Mouse (Mus musculus) embryonic facial prominence, embryonic 10.5 days (tissue): ENCODE data around the gene Klf5. TPM values are rescaled to one million over a fixed set of nuclear protein-coding genes. Genes with fewer than 3 reads are reported as not detected.
A peak's percentile ranks its signal among the peaks of the same experiment; 100 is the strongest.

Experiments
- DNase-seq: peaks from one replicate; pipeline ENCODE4 v3.0.0-alpha.2; 2017; ENCODE audit warnings: low spot score
- H3K27ac ChIP-seq: fragments of 300-500 bp; sonication (generic); replicated peaks from 2 replicates; pipeline ENCODE4 v1.5.1; 2016; ENCODE audit warnings: mild to moderate bottlenecking
- H3K27me3 ChIP-seq: fragments of 300-500 bp; sonication (generic); replicated peaks from 2 replicates; pipeline ENCODE4 v1.6.1; 2016; ENCODE audit warnings: low read depth, mild to moderate bottlenecking; ENCODE audit not compliant: poor library complexity, severe bottlenecking
- H3K36me3 ChIP-seq: fragments of 300-500 bp; sonication (generic); replicated peaks from 2 replicates; pipeline ENCODE4 v1.6.1; 2016; ENCODE audit warnings: mild to moderate bottlenecking, moderate library complexity
- H3K4me1 ChIP-seq: fragments of 300-500 bp; sonication (generic); 2 replicates; pipeline ENCODE4 v1.6.1; 2016
- H3K4me3 ChIP-seq: fragments of 300-500 bp; sonication (generic); 2 replicates; pipeline ENCODE4 v1.5.1; 2016; ENCODE audit warnings: mild to moderate bottlenecking, moderate library complexity
- H3K9me3 ChIP-seq: fragments of 300-500 bp; sonication (generic); 2 replicates; pipeline ENCODE4 v1.6.1; 2016; ENCODE audit warnings: mild to moderate bottlenecking
- WGBS: fragments of 180-500 bp; shearing (Covaris S2); methylation state at CpG from one replicate; pipeline ENCODE4 v1.1.7; 2016; 5-methylcytosine and 5-hydroxymethylcytosine counted together
- polyA plus RNA-seq: library from polyadenylated mRNA; unstranded; fragments of >200 nt; fragmentation: Nextera tagmentation; extraction: Ambion mirVana; gene quantifications from 2 replicates; pipeline ENCODE4 v1.2.1, GENCODE M21; 2016

Gene Klf5
- polyA plus RNA-seq, 1 experiment from 2014 or later, result 3.1 TPM

- Histone ChIP-seq H3K9me3 (no peaks in the 10 kb centered on the region), H3K4me3 (no peak overlapping the region), H3K27me3 (peaks cover 16% of the 10 kb centered on the region; the same call in 1 of the 2 replicates), H3K27ac (no peak overlapping the region), H3K4me1 (no peaks in the 10 kb centered on the region), H3K36me3 (no peaks in the 10 kb centered on the region)
- 93% methylated on average over 5 of the region's 5 CpGs for WGBS
- no peak for DNase-seq
These were observed 6.3 kb upstream of the Klf5 start for GRCm38 (mm10) chr14:99292176-99292575.

- H3K9me3 ChIP-seq, result no peaks in the 10 kb centered on the region
These were observed 4.1 kb upstream of the Klf5 start for GRCm38 (mm10) chr14:99294424-99294823.

DNA sequence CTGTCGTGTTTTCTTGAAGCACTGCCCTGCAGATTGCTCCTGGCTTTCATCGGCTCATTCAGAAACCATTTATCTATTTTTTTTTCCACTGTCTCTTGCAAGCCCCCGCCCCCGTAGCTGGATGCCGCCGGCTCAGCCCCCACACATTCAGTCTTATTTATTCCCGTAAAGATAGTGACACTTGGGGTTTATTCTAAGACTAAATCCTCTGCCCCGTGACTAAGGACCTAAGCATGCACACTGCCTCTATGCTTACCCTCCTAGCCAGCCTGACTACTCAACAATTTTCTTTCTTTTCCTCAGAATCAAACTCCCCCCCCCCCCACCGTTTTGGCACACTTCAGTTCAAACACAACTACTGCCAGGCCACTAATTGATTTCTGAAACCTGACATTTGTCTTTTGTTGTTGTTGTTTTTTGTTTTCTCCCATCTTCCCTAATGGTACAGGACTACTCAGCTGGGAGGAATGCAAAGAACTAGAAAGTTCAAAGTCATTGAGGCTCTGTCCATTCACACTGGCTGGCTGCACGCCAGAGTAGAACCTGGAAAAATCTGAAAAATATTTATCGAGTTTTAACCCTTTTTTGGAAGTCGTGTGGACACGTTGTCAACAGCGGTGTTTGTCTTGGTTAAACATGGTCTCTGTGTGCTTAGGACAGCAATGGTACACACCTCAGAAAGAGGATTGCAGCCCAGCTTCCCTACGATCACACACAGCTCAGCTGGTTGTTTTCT is 2.7 kb upstream of the Klf5 start:
- Histone ChIP-seq H3K4me3 (no peak overlapping the region), H3K36me3 (no peaks in the 10 kb centered on the region), H3K4me1 (peaks cover 15% of the 10 kb centered on the region), H3K9me3 (no peaks in the 10 kb centered on the region), H3K27ac (no peak overlapping the region), H3K27me3 (peaks cover 46% of the 10 kb centered on the region)
- no peak for DNase-seq
- WGBS, result 70% methylated on average over 15 of the region's 15 CpGs

More at GRCm38 (mm10) chr14:99294424-99294823, 4.1 kb upstream of the Klf5 start:
- H3K4me1 ChIP-seq, result peaks cover 9% of the 10 kb centered on the region
- WGBS, result 86% methylated on average over 8 of the region's 8 CpGs
- H3K4me3 ChIP-seq, result no peak overlapping the region
- H3K36me3 ChIP-seq, result no peaks in the 10 kb centered on the region
- no peak overlapping the region for H3K27ac ChIP-seq
- no peak for DNase-seq
- peaks cover 32% of the 10 kb centered on the region for H3K27me3 ChIP-seq

DNA sequence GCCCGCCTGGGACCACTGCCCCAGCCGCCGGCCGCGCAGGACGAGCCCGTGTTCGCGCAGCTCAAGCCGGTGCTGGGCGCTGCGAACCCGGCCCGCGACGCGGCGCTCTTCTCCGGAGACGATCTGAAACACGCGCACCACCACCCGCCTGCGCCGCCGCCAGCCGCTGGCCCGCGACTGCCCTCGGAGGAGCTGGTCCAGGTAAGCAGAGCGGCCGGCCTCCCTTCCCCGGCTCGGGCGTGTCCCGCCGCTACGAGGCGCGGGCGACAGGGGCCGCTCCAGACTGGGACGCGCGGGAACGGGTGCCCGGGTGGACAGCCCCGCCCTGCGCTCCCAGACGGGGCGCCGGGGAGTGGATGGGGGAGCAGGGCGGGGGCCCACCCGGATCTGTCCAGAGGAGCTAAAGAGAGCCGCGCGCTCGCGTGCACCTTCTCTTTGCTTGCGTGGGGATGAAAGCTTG is 561 bp downstream of the Klf5 start:
- Histone ChIP-seq H3K9me3 (no peaks in the 10 kb centered on the region), H3K27ac (peak overlapping the region; percentile 80), H3K4me3 (peak overlapping the region; percentile 77), H3K4me1 (peaks cover 15% of the 10 kb centered on the region), H3K27me3 (peaks cover 59% of the 10 kb centered on the region), H3K36me3 (no peaks in the 10 kb centered on the region)
- DNase-seq, result peak; percentile 78
- under 1% methylated on average over 60 of the region's 60 CpGs for WGBS

- H3K27me3 ChIP-seq, result peaks cover 55% of the 10 kb centered on the region
- peak overlapping the region; percentile 77 for H3K4me3 ChIP-seq
- WGBS, result 9% methylated on average over 21 of the region's 21 CpGs
- H3K36me3 ChIP-seq, result no peaks in the 10 kb centered on the region
- peak; percentile 28 for DNase-seq
- no peak overlapping the region for H3K27ac ChIP-seq
- H3K4me1 ChIP-seq, result peaks cover 15% of the 10 kb centered on the region
- no peaks in the 10 kb centered on the region for H3K9me3 ChIP-seq
These were observed 1.3 kb downstream of the Klf5 start for GRCm38 (mm10) chr14:99299701-99300191.

GRCm38 (mm10) chr14:99301472-99301871 is 3.0 kb downstream of the Klf5 start:
- Histone ChIP-seq H3K27ac (no peak overlapping the region), H3K9me3 (no peaks in the 10 kb centered on the region), H3K4me1 (peaks cover 15% of the 10 kb centered on the region), H3K27me3 (peaks cover 45% of the 10 kb centered on the region), H3K36me3 (no peaks in the 10 kb centered on the region), H3K4me3 (no peak overlapping the region)
- DNase-seq, result peak; percentile 30
- 64% methylated on average over 11 of the region's 11 CpGs for WGBS

GRCm38 (mm10) chr14:99304387-99304786 is 5.9 kb downstream of the Klf5 start:
- H3K36me3 ChIP-seq, result no peaks in the 10 kb centered on the region
- DNase-seq, result no peak
- peaks cover 27% of the 10 kb centered on the region for H3K27me3 ChIP-seq
- no peak overlapping the region for H3K27ac ChIP-seq
- H3K4me3 ChIP-seq, result no peak overlapping the region
- WGBS, result 74% methylated on average over 3 of the region's 3 CpGs
- peaks cover 6% of the 10 kb centered on the region for H3K4me1 ChIP-seq
- H3K9me3 ChIP-seq, result no peaks in the 10 kb centered on the region

GRCm38 (mm10) chr14:99304997-99305792 is 6.7 kb downstream of the Klf5 start:
- Histone ChIP-seq H3K27me3 (peaks cover 19% of the 10 kb centered on the region), H3K36me3 (no peaks in the 10 kb centered on the region), H3K4me1 (no peaks in the 10 kb centered on the region), H3K9me3 (no peaks in the 10 kb centered on the region), H3K4me3 (no peak overlapping the region), H3K27ac (no peak overlapping the region)
- 83% methylated on average over 12 of the region's 12 CpGs for whole genome bisulfite sequencing
- no peak for DNase-seq

DNA sequence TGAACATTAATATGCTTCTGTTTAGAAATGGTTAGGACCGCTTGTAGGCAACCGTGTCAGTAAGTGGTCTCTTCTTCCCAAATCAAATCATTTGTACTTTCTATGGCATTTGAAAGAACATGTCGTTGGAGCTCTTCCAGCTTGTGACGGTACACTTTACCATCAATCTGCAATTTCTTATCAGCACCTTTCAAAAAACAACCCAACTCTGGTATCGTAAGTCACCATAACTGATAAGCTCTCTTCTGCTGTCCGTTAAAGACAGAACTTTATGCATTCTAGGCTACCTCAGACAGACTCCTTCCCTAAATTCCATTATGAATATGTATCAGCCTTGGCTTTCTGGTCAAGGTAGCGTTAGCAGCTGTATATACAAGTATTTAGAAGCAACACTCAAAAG is 7.9 kb downstream of the Klf5 start:
- H3K9me3 ChIP-seq, result no peaks in the 10 kb centered on the region
- no peak overlapping the region for H3K4me3 ChIP-seq
- H3K36me3 ChIP-seq, result no peaks in the 10 kb centered on the region
- DNase-seq, result no peak
- H3K27ac ChIP-seq, result no peak overlapping the region
- H3K4me1 ChIP-seq, result no peaks in the 10 kb centered on the region
- peaks cover 7% of the 10 kb centered on the region for H3K27me3 ChIP-seq
- 92% methylated on average over 7 of the region's 7 CpGs for WGBS

DNA sequence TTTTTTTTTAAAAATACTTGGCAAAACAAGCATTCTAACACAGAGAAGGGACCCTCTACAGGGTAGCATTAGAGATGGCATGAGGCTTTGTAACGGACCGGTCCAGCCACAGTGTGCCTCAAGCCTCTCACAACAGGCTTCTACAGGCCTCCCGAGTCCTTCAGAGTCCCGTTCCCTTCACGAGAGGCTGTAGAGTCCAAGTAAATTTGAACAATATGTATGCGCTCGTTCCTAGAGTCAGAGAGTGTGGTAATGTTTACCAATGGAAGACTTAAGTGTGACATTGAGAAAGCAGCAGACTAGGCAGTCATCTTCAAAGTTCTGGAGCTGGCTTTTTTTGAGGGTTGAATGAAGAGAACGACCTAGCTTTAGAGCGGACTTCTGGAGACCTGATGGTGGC is 11.1 kb downstream of the Klf5 start:
- H3K9me3 ChIP-seq, result 0 out of 2 replicates have a peak, but pooled peaks cover 3% of the 10 kb centered on the region
- H3K4me3 ChIP-seq, result no peak overlapping the region
- DNase-seq, result no peak
- WGBS, result 91% methylated on average over 9 of the region's 9 CpGs
- H3K4me1 ChIP-seq, result no peaks in the 10 kb centered on the region
- H3K27ac ChIP-seq, result no peak overlapping the region
- H3K27me3 ChIP-seq, result no peaks in the 10 kb centered on the region
- H3K36me3 ChIP-seq, result peaks cover 4% of the 10 kb centered on the region

DNA sequence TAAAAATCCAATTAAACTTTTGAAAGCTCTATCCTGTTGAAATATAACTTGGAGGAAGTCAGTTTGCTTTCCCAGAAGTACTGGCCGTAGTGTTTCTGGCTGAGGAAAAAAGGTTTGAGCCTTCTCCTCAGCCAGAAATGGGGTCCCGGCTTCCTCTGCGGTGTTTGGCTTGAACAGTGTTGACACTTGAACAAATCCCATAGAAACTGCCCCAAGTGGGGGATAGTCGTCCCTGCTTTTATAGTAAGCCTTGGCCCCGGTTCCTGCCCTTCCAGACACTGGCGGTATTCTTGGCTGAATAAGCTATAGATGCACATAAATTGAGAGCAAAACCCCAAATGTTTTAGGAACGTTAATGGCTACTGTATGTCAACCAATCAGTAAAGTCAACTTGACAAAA is 11.9 kb downstream of the Klf5 start:
- WGBS, result 85% methylated on average over 7 of the region's 7 CpGs
- DNase-seq, result no peak
- Histone ChIP-seq H3K4me3 (no peak overlapping the region), H3K27ac (no peak overlapping the region), H3K4me1 (no peaks in the 10 kb centered on the region), H3K27me3 (no peaks in the 10 kb centered on the region), H3K9me3 (0 out of 2 replicates have a peak, but pooled peaks cover 3% of the 10 kb centered on the region), H3K36me3 (peaks cover 4% of the 10 kb centered on the region)

GRCm38 (mm10) chr14:99313062-99313461 is 14.6 kb downstream of the Klf5 start:
- Histone ChIP-seq H3K27me3 (no peaks in the 10 kb centered on the region), H3K9me3 (0 out of 2 replicates have a peak, but pooled peaks cover 3% of the 10 kb centered on the region), H3K4me1 (no peaks in the 10 kb centered on the region), H3K27ac (no peak overlapping the region), H3K4me3 (no peak overlapping the region), H3K36me3 (peaks cover 4% of the 10 kb centered on the region)
- no peak for DNase-seq
- 83% methylated on average over 24 of the region's 24 CpGs for WGBS
